Mouse (Mus musculus) mature B cell (primary cell): ENCODE measurements around the gene Raf1.

Experiments
- in situ Hi-C: fragments of 300-500 bp; cut with MboI; formaldehyde crosslinking; loops from 2 replicates; pipeline ENCODE4 v1.14.3; 2019

The Raf1 gene

GRCm38 (mm10) chr6:115615983-115616382, 60.5 kb downstream of the Raf1 start:
- in situ Hi-C loops, result no loop called here

- in situ Hi-C loops, result no loop called here
Observed at GRCm38 (mm10) chr6:115613793-115614192, 62.6 kb downstream of the Raf1 start.

- in situ Hi-C loops, result no loop called here
Observed at GRCm38 (mm10) chr6:115610301-115610700, 66.1 kb downstream of the Raf1 start.

- in situ Hi-C loops, result no loop called here
Observed at GRCm38 (mm10) chr6:115609121-115609520, 67.3 kb downstream of the Raf1 start.

GRCm38 (mm10) chr6:115607429-115607828, 69.0 kb downstream of the Raf1 start:
- in situ Hi-C loops, result no loop called here

GRCm38 (mm10) chr6:115606461-115606860, 70.0 kb downstream of the Raf1 start:
- in situ Hi-C loops, result no loop called here

GRCm38 (mm10) chr6:115601715-115602523, 74.5 kb downstream of the Raf1 start, which contains the start of gene Mkrn2:
TSS of gene Mkrn2 (plus strand) at chr6:115601902.
- in situ Hi-C loops, result no loop called here

GRCm38 (mm10) chr6:115601322-115601714, 75.1 kb downstream of the Raf1 start:
- in situ Hi-C loops, result no loop called here

- in situ Hi-C loops, result no loop called here
Observed at GRCm38 (mm10) chr6:115595667-115596066, 80.8 kb downstream of the Raf1 start.

GRCm38 (mm10) chr6:115594463-115594862, 82.0 kb downstream of the Raf1 start:
- in situ Hi-C loops, result no loop called here

GRCm38 (mm10) chr6:115593252-115593651, 83.2 kb downstream of the Raf1 start:
- in situ Hi-C loops, result no loop called here

- in situ Hi-C loops, result no loop called here
Observed at GRCm38 (mm10) chr6:115592458-115592857, 84.0 kb downstream of the Raf1 start, which contains the start of gene Mkrn2os. TSS of gene Mkrn2os (minus strand) at chr6:115592576.

GRCm38 (mm10) chr6:115591692-115592359, 84.6 kb downstream of the Raf1 start:
- in situ Hi-C loops, result no loop called here

- in situ Hi-C loops, result no loop called here
Observed at GRCm38 (mm10) chr6:115586321-115586720, 90.1 kb downstream of the Raf1 start.

- in situ Hi-C loops, result no loop called here
Observed at GRCm38 (mm10) chr6:115584176-115584575, 92.3 kb downstream of the Raf1 start.

- in situ Hi-C loops, result no loop called here
Observed at GRCm38 (mm10) chr6:115583430-115584125, 92.9 kb downstream of the Raf1 start.

GRCm38 (mm10) chr6:115582328-115583115, 93.9 kb downstream of the Raf1 start:
- in situ Hi-C loops, result no loop called here

- in situ Hi-C loops, result no loop called here
Observed at GRCm38 (mm10) chr6:115580810-115581209, 95.6 kb downstream of the Raf1 start.

GRCm38 (mm10) chr6:115577941-115578340, 98.5 kb downstream of the Raf1 start:
- in situ Hi-C loops, result no loop called here

- in situ Hi-C loops, result no loop called here
Observed at GRCm38 (mm10) chr6:115577407-115577806, 99.0 kb downstream of the Raf1 start.

- in situ Hi-C loops, result no loop called here
Observed at GRCm38 (mm10) chr6:115574171-115574570, 102.3 kb downstream of the Raf1 start.
